Mouse (Mus musculus) gastrocnemius, adult 18-20 months (tissue): ENCODE measurements around the gene Dnajb6. TPM values are rescaled to one million over a fixed set of nuclear protein-coding genes. Genes with fewer than 3 reads are reported as not detected.
"Not testable (repeated sequence)": the region's sequence is repeated elsewhere in the genome, so short reads cannot be mapped to it uniquely, and the experiment has no call there.

Experiments
- DNase-seq: peaks from one replicate; pipeline ENCODE4 v3.0.0; 2021; ENCODE audit warnings: low spot score
- long read RNA-seq, 2 experiments: library from polyadenylated mRNA; stranded (forward); transcript quantifications; one replicate each; pipeline ENCODE4 v2.0.0; 2021
- total RNA-seq, 2 experiments: library from RNA; stranded (reverse); gene quantifications; 2 replicates each; pipeline ENCODE4 v1.2.3; 2021

Gene Dnajb6
- total RNA-seq: 10 to 100 TPM; 76.6 to 88.0 TPM
- long read RNA-seq, experiment 1, transcript Dnajb6-201 (10 exons, 2,918 nt): major isoform, 126 of 161 reads
- long read RNA-seq, experiment 1, transcript Dnajb6-203 (8 exons, 1,605 nt): minor isoform, 20 of 161 reads
- long read RNA-seq, experiment 1, partial matches to known transcripts: 5 of 161 reads
- long read RNA-seq, experiment 1, other reads (novel, unspliced or antisense): 9 of 161 reads
- long read RNA-seq, experiment 2, transcript Dnajb6-201 (10 exons, 2,918 nt): major isoform, 75 of 114 reads
- long read RNA-seq, experiment 2, transcript Dnajb6-203 (8 exons, 1,605 nt): minor isoform, 13 of 114 reads
- long read RNA-seq, experiment 2, partial matches to known transcripts: 11 of 114 reads
- long read RNA-seq, experiment 2, other reads (novel, unspliced or antisense): 15 of 114 reads

DNA sequence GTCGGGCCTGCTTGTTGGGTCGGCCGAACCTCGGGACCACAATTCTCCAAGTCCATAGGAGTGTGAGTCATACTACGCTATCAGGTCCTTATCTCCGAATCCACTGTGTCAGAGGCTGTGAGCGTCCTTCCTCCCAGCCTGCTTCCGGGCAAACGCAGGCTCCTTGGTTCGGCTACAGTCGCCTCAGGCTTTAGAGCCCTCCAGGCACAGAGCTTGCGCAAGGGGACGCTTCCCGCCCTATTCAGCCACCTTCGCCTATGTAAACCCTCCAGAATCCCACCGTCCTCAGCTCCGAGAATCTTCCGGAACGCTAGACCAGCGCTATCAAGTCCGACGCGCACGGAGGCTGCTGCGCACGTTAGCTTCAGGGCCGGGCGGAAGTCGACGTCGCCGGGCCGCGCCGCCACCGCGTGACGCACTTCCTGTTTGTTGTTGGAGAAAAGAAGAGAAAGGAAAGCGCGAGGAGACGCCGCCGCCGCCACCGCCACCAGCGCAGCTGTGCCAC, at the start of gene Dnajb6, which contains the start of gene Gm5129:
Gene Dnajb6, plus strand, starts transcription at position 132 of the 505 bp plus-strand sequence.
Gene Gm5129, minus strand, starts transcription at position 380 of the 505 bp plus-strand sequence.
- peak; percentile 97 for DNase-seq

DNA sequence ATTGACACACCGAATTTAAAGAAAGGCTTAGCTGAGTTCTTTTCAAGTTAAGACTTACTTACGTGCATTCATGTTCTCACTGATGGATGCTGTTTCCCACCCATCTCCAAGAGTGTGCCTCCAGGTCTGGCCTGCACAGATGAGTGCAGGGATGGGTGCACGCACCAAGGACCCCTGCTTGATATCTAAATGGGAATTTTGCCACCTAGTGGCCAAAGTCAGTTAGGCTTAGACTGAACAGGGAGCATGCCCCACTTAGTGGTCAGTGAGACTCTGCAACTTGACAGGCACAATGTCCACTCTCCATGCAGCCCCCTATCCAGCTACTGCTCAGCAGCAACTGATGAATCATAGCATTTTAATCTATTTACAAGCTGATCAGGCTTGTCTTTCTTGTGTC, 47.8 kb upstream of the Dnajb6 start:
- DNase-seq: peak; percentile 18

DNA sequence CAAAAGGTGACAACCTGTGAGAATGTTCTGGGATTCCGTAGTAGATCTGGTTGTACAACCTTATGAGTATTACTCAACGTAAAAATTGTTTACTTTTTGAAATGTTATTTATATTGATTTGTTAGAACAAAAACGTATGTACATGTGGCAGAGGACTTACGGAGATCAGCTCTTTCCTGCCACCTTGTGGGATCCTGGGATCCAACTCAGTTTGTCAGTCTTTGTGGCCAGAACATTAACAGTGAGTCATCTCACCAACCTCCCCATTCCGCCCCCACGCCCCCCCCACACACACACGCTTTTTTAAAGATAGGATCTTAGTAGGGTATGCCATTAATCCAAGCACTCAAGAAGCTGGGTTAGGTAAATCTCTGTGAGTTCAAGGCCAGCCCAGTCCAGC, 47.1 kb upstream of the Dnajb6 start:
- no peak for DNase-seq

DNA sequence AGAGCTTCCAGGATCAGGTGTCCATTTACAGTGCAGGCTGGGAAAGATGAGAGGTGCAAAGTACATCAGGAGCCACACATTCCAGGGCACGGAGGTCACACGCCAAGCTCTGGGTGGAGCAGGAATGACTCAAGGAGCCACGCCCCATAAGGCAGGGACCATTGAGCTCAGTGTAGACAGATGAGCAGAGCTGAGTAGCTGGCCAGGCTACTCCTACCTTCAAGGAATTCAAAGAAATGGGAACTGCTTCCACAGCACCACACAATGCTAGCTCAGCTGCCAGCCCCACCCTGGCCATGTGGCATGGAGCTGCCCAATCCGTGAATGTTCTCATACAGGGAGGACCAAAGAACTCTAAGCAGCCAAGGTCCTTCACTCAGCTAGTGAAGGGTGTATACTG, 37.0 kb upstream of the Dnajb6 start:
- DNase-seq: no peak

DNA sequence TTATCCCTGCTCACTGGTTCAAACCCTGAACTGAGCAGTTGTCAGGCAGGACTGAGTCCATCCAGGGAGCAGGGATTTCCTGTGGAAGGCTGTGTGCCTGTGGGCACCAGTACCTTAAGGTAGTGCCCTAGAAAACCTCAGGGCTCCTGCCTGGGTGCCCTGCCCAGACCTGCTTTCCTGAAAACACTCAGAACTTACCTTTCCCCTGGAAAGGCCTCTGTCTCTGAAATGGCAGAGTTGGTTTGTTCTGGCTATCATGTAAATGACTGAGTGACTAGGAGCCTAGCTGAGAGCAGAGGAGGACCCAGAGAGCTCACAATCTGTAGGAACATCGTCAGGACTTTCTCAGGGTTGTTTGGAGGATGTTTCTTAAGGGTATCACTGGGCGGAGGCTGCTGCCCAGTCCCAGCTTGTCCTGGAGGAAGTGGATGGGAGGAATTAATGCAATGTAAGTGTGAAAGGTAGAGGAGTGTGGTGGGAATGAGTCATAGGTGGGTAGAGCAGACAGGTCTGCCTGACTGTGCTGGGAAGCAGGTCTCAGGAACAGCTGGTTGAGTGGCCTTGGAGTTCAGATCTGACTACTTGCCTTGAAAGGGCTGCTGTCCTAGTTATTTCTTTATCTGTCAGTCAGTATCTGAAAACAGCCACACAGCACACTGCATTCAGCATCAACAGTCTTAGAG, 35.8 kb upstream of the Dnajb6 start:
- DNase-seq: no peak

DNA sequence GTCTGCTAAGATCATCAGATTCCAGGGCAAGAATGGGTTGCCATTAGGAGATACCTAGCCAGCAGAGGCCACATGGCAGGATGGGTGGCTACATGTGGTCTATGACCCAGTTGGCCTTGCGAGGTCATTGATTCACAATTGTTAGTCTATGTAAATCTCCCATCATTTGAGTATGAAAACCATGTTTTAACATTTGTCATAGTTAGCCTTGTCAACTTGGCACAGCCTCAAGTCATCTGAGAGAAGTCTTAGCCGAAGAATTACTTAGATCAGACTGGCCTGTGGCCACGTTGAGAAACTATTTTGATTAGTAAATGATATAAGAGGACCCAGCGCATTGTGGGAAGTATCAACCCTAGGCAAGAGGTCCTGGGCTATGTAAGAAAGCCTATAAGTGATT, 28.2 kb upstream of the Dnajb6 start:
- DNase-seq: no peak

DNA sequence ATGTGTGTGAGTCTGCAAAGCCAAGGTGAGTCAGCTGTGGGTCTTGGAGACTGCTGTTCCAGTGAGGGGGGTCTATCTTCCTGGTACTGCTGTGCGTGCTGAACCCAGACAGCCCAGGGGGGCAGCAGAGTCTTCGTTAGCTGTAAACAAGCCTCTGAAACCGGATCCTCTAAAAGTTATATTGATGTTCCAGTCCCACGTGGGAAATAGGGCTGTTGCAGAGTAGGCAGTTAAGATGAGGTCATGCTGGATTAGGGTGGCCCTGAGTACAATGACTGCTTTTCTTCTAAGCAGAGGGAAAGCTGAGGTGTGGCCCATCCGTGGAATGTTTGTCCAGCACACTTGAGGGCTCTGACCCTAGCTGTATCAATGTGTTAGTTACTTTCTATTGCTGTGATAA, 27.2 kb upstream of the Dnajb6 start:
- peak; percentile 22 for DNase-seq

DNA sequence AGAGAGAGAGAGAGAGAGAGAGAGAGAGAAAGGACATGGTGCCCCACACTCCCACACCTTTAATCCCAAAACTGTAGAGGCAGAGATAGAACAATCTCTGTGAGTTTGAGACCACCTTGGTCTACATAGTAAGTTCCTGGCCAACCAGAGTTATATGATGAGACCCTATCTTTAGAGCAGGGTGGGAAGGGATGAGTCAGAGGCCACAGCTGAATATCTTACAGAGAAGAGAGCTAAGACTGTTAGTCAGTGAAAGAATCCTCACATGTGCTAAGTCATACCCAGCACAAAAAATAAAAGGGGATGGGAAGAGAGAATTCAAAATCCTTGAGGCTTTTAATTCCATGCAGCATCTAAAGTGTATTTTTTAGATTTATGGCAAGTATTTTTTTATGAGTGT, 23.9 kb upstream of the Dnajb6 start:
- DNase-seq: no peak

DNA sequence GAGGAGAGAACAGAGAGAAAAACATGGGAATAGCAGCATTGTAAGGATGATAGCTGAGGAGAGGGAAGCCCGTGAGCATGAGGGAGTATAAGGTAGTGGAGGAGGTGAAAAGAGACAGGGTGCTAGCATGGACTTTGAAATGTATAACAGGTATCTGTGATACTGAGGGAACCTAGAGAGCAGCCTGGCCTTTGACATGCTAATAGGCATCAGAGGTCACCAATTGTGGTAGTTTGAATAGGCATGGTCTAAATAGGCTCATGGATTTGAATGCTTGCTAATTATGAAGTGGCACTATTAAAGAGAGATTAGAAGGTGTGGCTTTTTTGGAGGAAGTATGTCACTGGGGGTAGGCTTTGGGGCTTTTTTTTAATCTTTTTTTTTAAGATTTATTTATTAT, 22.6 kb upstream of the Dnajb6 start:
- no peak for DNase-seq

DNA sequence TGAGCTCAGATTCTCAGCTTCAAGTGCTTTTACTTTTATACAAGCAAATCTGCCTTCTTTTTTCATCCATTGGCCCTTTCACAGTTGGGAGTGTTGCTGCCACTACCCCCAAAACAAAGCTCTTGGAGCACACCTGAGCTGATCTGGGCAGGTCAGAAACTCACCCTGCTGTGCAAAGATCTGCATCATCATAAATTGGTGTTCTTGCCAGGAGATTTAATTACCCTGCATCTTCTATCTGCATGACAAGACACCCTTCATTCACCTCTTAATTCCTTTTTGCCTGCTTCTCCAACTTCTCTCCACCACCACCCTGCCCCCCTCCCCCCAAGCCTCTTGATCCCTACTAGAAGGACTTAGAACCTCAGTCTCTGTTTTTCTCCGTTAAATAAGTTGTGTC, 14.3 kb upstream of the Dnajb6 start:
- DNase-seq: no peak

DNA sequence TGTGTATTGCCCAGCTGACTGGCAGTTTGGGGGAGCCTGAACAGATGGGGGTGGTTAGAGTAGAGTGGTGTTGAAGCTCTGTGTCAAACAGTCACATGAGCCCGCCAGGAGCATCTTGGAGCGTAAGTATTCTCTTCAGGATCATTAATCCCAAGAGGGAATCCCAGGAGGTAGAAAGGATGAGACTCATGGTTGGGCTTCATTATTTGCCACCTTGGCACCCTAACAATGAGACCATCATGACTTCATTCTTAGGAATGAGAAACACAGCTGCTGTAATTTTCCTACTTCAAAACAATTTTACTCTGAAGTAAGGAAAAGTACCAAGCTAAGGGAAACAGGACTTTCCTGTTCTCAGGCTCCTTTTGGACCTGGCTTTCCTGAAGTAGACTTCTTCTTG, 10.1 kb upstream of the Dnajb6 start:
- DNase-seq: no peak

DNA sequence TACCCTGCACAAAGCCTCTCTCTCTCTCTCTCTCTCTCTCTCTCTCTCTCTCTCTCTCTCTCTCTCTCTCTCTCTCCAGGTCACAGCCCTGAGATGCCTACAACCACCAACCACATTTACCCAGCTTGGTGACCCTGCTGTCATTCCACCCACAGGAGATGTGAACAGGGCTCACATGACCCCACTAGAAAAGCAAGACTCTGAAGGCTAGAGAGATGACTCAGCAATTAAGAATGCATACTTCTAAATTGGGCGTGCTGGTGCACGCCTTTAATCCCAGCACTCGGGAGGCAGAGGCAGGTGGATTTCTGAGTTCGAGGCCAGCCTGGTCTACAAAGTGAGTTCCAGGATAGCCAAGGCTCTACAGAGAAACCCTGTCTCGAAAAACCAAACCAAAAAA, 9.4 kb upstream of the Dnajb6 start:
- DNase-seq: not testable (repeated sequence)

DNA sequence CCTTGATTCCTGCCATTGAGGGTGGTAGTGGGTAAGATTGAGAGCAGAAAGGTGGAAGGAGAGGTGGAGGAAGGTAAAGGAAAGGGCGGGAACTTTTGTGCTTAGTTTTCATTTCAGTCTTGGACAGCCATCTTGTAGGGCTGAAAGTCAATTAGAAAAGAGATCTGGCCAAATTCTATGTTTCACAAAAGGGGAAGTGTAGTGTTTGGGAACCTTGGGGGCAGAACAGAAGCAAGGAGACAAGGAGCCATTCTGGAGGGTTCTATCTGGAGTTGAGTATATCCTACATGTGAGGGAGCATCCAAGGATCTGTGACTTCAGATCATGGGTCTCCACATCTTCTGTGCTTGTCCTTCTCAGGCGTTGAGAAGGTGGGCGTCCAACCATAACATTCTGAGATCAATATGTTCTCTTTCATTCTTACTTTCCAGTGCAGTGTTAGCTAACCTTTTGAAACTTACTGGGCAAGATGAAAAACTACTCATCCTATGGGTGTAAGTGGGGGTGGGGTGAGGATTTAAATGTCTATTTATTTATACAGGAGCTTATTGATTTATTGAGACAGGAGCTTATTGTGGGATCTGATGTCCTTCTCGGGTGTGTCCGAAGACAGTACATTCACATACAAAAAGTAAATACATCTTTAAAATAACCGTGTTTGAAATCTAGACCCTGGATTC, 517 bp upstream of the Dnajb6 start:
- no peak for DNase-seq

DNA sequence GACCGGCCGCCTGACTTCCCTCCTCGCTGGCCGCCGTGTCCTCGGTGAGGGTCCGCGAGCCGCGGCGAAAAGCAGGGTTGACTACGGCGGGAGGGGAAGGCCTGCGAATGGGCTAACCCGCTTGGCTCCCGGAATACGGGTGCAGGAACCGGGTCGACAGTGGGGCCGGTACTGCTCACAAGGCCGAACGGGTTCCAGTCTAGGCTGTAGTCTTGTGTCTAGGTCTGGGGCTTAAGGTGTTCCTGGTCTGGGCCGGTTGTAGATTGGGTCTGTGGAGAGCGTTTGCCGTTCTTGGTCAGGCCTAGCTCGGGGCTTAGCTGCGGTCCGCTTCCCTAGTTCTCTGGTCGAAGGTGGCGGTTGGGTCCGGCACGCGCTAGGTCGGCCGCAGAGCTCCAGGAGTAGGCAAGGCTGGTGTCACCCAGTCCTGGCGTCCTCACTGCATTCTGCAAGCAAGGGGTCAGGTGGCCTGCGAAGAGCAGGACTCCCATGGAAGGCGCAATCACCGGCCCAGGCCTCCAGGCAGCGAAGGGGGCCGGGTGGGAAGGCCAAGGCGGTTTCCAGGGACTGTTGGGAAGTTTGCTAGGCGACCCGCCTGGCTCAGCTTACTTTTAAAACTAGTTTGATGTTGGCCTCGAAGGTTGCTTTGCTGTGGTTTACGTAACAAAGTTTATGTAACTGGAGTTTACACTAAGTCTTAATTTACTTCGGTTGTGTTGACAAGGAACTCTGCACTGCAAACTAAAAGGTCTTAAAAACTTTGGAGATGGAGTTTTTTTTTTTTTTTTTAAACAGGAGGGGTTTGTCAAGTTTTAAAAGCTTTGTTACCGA, 799 bp downstream of the Dnajb6 start:
- peak; percentile 72 for DNase-seq

DNA sequence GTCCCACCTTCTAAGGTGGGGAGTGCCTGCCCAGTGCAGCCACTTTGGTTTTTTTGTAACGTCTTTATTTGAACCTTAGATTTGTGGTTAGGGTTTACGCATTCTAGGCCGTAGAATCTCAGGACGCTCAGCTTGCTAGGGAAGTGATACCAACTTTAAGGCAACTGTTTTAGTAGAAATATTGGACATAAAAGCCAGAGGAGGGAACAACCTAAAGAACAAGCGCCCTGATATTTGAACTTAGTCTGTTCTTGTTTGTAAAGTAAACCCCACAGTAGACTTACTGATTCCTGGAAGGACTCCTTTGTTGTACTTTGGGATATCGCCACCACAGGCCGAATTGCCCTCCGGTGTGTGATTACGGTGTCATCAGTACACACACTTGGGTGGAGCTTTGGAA, 1.5 kb downstream of the Dnajb6 start:
- DNase-seq: no peak

DNA sequence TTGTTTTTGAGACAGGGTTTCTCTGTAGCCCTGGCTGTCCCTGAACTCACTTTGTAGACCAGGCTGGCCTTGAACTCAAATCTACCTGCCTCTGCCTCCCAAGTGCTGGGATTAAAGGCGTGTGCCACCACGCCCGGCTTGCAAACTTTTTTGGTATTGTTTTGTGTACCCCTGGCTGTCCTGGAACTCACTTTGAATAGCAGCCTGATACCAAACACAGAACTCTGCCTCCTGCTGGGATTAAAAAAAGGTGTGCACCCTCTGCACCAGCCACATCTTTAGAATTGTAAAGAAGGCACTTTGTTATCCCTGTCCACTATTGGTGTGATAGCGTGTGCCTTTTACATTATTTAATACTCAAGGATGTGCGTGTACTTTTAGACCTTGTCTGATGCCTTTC, 2.0 kb downstream of the Dnajb6 start:
- DNase-seq: no peak

DNA sequence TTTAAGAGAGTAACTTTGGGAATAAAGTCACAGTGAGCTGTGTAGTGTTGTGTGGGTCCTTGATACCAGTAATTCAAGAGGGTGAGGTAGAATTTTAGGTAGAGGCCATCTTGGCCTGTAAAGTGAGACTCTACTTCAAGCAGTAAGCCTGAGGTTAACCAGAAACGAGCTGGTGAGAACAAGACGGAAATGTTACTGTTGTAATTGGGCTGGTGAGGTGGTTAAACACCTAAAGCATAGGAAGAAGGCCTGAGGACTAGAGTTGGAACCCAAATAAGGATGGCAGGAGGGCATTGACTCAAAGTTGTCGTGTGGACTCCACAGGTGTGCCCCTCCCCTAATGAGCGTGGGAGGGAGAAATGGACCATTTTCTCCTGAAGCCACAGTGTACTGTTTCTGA, 2.6 kb downstream of the Dnajb6 start:
- DNase-seq: no peak

DNA sequence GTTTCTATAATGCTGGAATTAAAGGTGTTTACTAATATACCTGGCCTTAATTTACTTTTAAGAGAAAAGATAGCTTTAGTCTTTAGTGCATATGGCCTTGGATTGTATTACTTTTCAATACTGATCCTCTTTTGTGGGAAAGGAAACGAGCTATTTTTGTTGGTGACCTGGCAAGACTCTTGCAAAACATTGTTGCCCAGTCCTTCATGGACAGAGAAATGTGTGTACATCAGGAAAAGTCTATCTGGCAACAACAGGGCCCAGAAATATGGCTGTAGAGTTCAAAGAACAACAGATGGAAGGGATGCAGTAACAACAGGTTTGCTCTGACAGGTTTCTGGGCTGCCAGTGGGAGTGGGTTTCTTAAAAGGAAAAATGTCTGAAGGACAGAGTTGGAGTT, 5.2 kb downstream of the Dnajb6 start:
- no peak for DNase-seq

DNA sequence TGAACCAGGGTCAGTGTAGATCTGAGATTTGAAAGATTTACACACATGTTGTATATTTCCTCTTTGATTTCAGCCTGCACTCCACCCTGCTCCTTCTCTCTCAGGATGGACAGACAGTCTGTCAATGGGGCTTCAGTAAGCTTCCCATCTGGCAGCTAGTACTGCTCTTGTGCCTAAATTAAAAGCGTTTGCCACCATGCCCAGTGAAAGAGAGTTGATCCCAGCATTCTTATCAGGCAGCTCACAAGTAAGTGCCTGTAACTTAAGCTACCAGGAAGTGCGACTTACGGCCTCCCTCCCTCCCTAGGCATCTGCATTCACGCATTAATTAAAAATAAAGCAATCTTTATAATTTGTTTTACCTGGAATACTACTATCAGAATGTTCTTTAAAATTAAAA, 5.6 kb downstream of the Dnajb6 start:
- peak; percentile 39 for DNase-seq

DNA sequence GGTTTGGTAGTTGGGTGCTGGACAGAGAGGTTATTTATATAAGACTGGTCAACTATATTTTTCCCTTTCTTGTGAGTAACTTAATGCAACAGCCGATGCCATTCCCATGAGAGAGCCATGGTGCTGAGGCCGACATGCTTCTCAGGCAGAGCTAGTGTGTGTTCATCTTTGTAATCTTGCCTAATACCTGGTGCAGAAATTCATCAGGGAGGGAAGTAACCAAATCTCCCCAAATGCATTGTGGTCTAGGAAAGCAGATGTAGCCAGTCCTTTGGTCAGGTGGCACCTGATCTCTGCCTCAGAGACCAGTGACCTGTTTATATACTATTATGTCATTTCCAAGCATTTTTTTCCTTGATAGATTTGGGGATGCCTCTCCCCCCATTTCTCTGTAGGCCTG, 12.2 kb downstream of the Dnajb6 start:
- no peak for DNase-seq

DNA sequence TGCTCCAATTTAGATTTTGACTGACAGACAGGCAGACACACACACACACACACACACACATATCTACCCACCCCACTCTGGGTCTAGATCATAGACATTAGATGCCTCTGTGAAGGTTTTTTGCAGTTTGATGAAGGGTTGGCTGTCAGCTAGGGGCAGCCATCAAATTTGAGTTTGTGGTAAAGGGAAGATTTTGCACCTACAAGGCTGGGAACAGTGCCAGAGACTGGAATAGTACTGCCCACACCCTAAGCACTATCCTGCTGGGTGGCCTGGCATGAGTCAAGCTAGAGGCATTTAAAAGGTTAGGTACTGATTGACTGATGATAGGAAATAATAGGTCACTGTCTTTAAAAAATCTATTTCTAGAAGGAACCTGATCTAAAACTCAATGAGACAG, 15.8 kb downstream of the Dnajb6 start:
- DNase-seq: peak; percentile 53
